Mouse (Mus musculus): ENCODE measurements at regions not wholly inside any gene's neighbourhood (a gene's known extent, or its start where the extent isn't known, plus 50 kb on each side); places are given as distances from the start of the nearest gene placed in this dataset.
"Not testable (repeated sequence)": the region's sequence is repeated elsewhere in the genome, so short reads cannot be mapped to it uniquely, and the experiment has no call there.

GRCm38 (mm10) chr6:67754102-67754501 is 218.5 kb upstream of the Tacstd2 start:
- WGBS: 83% methylated on average over 1 of the region's 1 CpGs
- not testable (repeated sequence) for H3K9me3 ChIP-seq (replicated peaks; ENCODE audit: control insufficient read depth, low read length); H3K27me3 ChIP-seq (ENCODE audit: control insufficient read depth, insufficient read depth, low read length); ATAC-seq (replicated peaks; ENCODE audit: insufficient number of reproducible peaks, low FRiP score, low TSS enrichment, low read depth); H3K27ac ChIP-seq (replicated peaks; ENCODE audit: low read depth, low read length); H3K4me2 ChIP-seq (ENCODE audit: low read depth, low read length); H3K36me3 ChIP-seq (replicated peaks; ENCODE audit: control insufficient read depth, insufficient read depth, low read depth, low read length); H3K4me3 ChIP-seq (ENCODE audit: low read depth, low read length); H3K4me1 ChIP-seq (ENCODE audit: control insufficient read depth, insufficient read depth, low read length); H3K9ac ChIP-seq (replicated peaks; ENCODE audit: low read length); DNase-seq (ENCODE audit: low spot score)

GRCm38 (mm10) chr6:67725611-67726010 is 190.0 kb upstream of the Tacstd2 start:
- H3K4me2 ChIP-seq (ENCODE audit: low read depth, low read length): no peak overlapping the region
- no peak overlapping the region for H3K9ac ChIP-seq (replicated peaks; ENCODE audit: low read length)
- no peak overlapping the region for H3K27ac ChIP-seq (replicated peaks; ENCODE audit: low read depth, low read length)
- H3K27me3 ChIP-seq (ENCODE audit: control insufficient read depth, insufficient read depth, low read length): no peaks in the 10 kb centered on the region
- no peak overlapping the region for H3K4me3 ChIP-seq (ENCODE audit: low read depth, low read length)
- DNase-seq (ENCODE audit: low spot score) (peak; percentile 41), ATAC-seq (replicated peaks; ENCODE audit: insufficient number of reproducible peaks, low FRiP score, low TSS enrichment, low read depth) (no peak)
- no peaks in the 10 kb centered on the region for H3K9me3 ChIP-seq (replicated peaks; ENCODE audit: control insufficient read depth, low read length)
- H3K4me1 ChIP-seq (ENCODE audit: control insufficient read depth, insufficient read depth, low read length): no peaks in the 10 kb centered on the region
- no peaks in the 10 kb centered on the region for H3K36me3 ChIP-seq (replicated peaks; ENCODE audit: control insufficient read depth, insufficient read depth, low read depth, low read length)
- 29% methylated on average over 1 of the region's 1 CpGs for WGBS

GRCm38 (mm10) chr6:67698952-67699351 is 163.4 kb upstream of the Tacstd2 start:
- ATAC-seq (replicated peaks; ENCODE audit: insufficient number of reproducible peaks, low FRiP score, low TSS enrichment, low read depth); H3K9ac ChIP-seq (replicated peaks; ENCODE audit: low read length); H3K36me3 ChIP-seq (replicated peaks; ENCODE audit: control insufficient read depth, insufficient read depth, low read depth, low read length); H3K4me3 ChIP-seq (ENCODE audit: low read depth, low read length); H3K9me3 ChIP-seq (replicated peaks; ENCODE audit: control insufficient read depth, low read length); H3K4me2 ChIP-seq (ENCODE audit: low read depth, low read length); H3K27ac ChIP-seq (replicated peaks; ENCODE audit: low read depth, low read length); DNase-seq (ENCODE audit: low spot score); H3K27me3 ChIP-seq (ENCODE audit: control insufficient read depth, insufficient read depth, low read length); H3K4me1 ChIP-seq (ENCODE audit: control insufficient read depth, insufficient read depth, low read length): not testable (repeated sequence)
- 22% methylated on average over 5 of the region's 7 CpGs for WGBS

- WGBS: 74% methylated on average over 3 of the region's 3 CpGs
- H3K4me3 ChIP-seq (ENCODE audit: low read depth, low read length); H3K4me1 ChIP-seq (ENCODE audit: control insufficient read depth, insufficient read depth, low read length); H3K27ac ChIP-seq (replicated peaks; ENCODE audit: low read depth, low read length); H3K9me3 ChIP-seq (replicated peaks; ENCODE audit: control insufficient read depth, low read length); H3K4me2 ChIP-seq (ENCODE audit: low read depth, low read length); H3K27me3 ChIP-seq (ENCODE audit: control insufficient read depth, insufficient read depth, low read length); ATAC-seq (replicated peaks; ENCODE audit: insufficient number of reproducible peaks, low FRiP score, low TSS enrichment, low read depth); H3K9ac ChIP-seq (replicated peaks; ENCODE audit: low read length); H3K36me3 ChIP-seq (replicated peaks; ENCODE audit: control insufficient read depth, insufficient read depth, low read depth, low read length); DNase-seq (ENCODE audit: low spot score): not testable (repeated sequence)
Measured at GRCm38 (mm10) chr6:67690997-67691396, 155.4 kb upstream of the Tacstd2 start.

GRCm38 (mm10) chr6:67683105-67683504 is 147.5 kb upstream of the Tacstd2 start:
- not testable (repeated sequence) for H3K9ac ChIP-seq (replicated peaks; ENCODE audit: low read length); H3K4me2 ChIP-seq (ENCODE audit: low read depth, low read length); H3K9me3 ChIP-seq (replicated peaks; ENCODE audit: control insufficient read depth, low read length); H3K4me1 ChIP-seq (ENCODE audit: control insufficient read depth, insufficient read depth, low read length); H3K27me3 ChIP-seq (ENCODE audit: control insufficient read depth, insufficient read depth, low read length); H3K4me3 ChIP-seq (ENCODE audit: low read depth, low read length); H3K27ac ChIP-seq (replicated peaks; ENCODE audit: low read depth, low read length); H3K36me3 ChIP-seq (replicated peaks; ENCODE audit: control insufficient read depth, insufficient read depth, low read depth, low read length); DNase-seq (ENCODE audit: low spot score)
- 0 out of 2 replicates have a peak, but pooled peaks have one; percentile 44 for ATAC-seq (replicated peaks; ENCODE audit: insufficient number of reproducible peaks, low FRiP score, low TSS enrichment, low read depth)
- 77% methylated on average over 3 of the region's 3 CpGs for WGBS

- not testable (repeated sequence) for H3K9ac ChIP-seq (replicated peaks; ENCODE audit: low read length); H3K4me3 ChIP-seq (ENCODE audit: low read depth, low read length); H3K27me3 ChIP-seq (ENCODE audit: control insufficient read depth, insufficient read depth, low read length); DNase-seq (ENCODE audit: low spot score); H3K9me3 ChIP-seq (replicated peaks; ENCODE audit: control insufficient read depth, low read length); H3K4me1 ChIP-seq (ENCODE audit: control insufficient read depth, insufficient read depth, low read length); ATAC-seq (replicated peaks; ENCODE audit: insufficient number of reproducible peaks, low FRiP score, low TSS enrichment, low read depth); H3K4me2 ChIP-seq (ENCODE audit: low read depth, low read length); H3K36me3 ChIP-seq (replicated peaks; ENCODE audit: control insufficient read depth, insufficient read depth, low read depth, low read length); H3K27ac ChIP-seq (replicated peaks; ENCODE audit: low read depth, low read length)
- 61% methylated on average over 10 of the region's 10 CpGs for WGBS
Measured at GRCm38 (mm10) chr6:67681641-67682040, 146.0 kb upstream of the Tacstd2 start.

- DNase-seq (ENCODE audit: low spot score); H3K27me3 ChIP-seq (ENCODE audit: control insufficient read depth, insufficient read depth, low read length); H3K36me3 ChIP-seq (replicated peaks; ENCODE audit: control insufficient read depth, insufficient read depth, low read depth, low read length); H3K9me3 ChIP-seq (replicated peaks; ENCODE audit: control insufficient read depth, low read length); H3K27ac ChIP-seq (replicated peaks; ENCODE audit: low read depth, low read length); ATAC-seq (replicated peaks; ENCODE audit: insufficient number of reproducible peaks, low FRiP score, low TSS enrichment, low read depth); H3K9ac ChIP-seq (replicated peaks; ENCODE audit: low read length); H3K4me2 ChIP-seq (ENCODE audit: low read depth, low read length); H3K4me1 ChIP-seq (ENCODE audit: control insufficient read depth, insufficient read depth, low read length); H3K4me3 ChIP-seq (ENCODE audit: low read depth, low read length): not testable (repeated sequence)
- 29% methylated on average over 1 of the region's 1 CpGs for WGBS
Measured at GRCm38 (mm10) chr6:67679106-67679505, 143.5 kb upstream of the Tacstd2 start.

- not testable (repeated sequence) for H3K36me3 ChIP-seq (replicated peaks; ENCODE audit: control insufficient read depth, insufficient read depth, low read depth, low read length); H3K27ac ChIP-seq (replicated peaks; ENCODE audit: low read depth, low read length); H3K9me3 ChIP-seq (replicated peaks; ENCODE audit: control insufficient read depth, low read length); H3K9ac ChIP-seq (replicated peaks; ENCODE audit: low read length); H3K27me3 ChIP-seq (ENCODE audit: control insufficient read depth, insufficient read depth, low read length); DNase-seq (ENCODE audit: low spot score); H3K4me1 ChIP-seq (ENCODE audit: control insufficient read depth, insufficient read depth, low read length); ATAC-seq (replicated peaks; ENCODE audit: insufficient number of reproducible peaks, low FRiP score, low TSS enrichment, low read depth); H3K4me2 ChIP-seq (ENCODE audit: low read depth, low read length); H3K4me3 ChIP-seq (ENCODE audit: low read depth, low read length)
- 87% methylated on average over 4 of the region's 4 CpGs for WGBS
Measured at GRCm38 (mm10) chr6:67674717-67675116, 139.1 kb upstream of the Tacstd2 start.

Data from embryonic facial prominence, embryonic 11.5 days (tissue).